Mouse (Mus musculus): ENCODE data around the gene Dpp3.
"Not testable (repeated sequence)": the region's sequence is repeated elsewhere in the genome, so short reads cannot be mapped to it uniquely, and the experiment has no call there.

Gene Dpp3

DNA sequence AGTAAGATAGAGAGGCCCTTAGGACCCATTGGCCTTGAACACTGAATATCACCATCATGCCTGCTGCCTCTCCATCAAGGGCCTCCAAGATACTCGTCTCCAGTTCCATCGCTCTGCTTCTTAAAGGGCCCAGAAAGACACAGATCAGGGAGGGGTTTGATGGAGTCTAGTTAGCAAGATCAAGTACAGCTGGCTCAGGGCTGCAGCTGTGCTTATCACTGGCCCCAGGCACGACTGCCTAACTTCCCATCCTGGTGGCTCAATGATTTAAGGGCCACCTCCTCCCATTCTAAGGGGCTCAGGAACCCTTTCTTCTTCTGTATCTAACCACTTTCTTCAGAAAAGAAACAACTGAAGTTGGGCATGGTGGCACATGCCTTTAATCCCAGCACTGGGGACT, 36.3 kb downstream of the Dpp3 start:
- DNase-seq: no peak

DNA sequence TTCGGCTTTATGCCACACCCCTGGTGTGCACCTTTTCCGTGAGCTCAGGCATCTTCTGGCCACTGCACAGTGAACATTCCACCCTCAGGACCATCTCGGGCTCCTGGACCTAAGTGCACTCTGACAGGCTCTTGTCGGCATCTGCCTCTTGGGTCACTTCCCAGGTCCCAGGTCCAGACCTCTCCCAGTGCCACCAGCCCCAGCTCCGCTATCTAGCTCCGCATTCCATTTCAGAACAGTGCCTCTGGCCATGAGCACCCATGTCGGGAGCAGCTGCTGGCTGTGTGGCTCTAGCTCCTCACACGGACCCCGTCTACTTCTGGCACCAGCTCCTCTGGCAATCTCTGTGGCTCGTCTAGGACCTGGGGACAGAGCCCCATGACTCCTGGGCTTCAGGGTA, 38.3 kb downstream of the Dpp3 start:
- peak; percentile 92 for DNase-seq

DNA sequence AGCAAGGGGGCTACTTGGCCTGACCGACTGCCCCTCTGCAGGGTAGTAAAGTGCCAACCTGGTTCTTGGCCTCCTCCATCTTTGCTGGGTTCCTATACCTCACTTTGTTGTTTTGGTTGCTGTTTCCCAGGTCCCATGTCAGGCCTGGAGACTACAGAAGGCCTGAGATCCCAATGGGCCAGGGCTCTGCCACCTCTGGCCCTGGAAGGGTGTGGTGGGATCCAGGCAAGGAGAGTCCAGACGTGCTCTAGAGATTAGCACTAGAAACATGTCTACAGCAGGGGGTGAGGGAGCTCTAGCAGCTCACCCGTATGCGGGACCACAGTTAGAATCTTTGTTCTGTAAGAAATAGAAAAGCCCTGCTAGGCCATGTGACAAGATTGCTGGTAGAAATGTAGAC, 44.1 kb downstream of the Dpp3 start:
- no peak for DNase-seq

DNA sequence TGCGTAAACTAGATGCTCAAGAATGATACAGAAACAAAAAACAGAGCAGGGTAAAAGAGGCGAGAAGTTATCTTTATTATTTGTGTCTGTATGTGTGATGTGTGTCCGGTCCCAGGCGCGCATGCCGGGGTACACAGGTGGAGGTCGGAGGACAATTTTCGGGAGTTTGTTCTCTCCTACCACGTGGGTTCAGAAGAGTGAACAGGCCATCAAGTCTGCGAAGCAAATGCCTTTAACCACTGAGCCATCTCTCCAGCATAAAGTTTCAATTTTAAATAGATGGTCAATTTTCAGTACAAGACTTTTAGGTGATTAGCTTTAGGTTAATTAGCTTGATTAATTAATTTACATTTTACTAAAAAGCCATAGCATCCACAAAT, 48.8 kb downstream of the Dpp3 start:
- no peak for DNase-seq

DNA sequence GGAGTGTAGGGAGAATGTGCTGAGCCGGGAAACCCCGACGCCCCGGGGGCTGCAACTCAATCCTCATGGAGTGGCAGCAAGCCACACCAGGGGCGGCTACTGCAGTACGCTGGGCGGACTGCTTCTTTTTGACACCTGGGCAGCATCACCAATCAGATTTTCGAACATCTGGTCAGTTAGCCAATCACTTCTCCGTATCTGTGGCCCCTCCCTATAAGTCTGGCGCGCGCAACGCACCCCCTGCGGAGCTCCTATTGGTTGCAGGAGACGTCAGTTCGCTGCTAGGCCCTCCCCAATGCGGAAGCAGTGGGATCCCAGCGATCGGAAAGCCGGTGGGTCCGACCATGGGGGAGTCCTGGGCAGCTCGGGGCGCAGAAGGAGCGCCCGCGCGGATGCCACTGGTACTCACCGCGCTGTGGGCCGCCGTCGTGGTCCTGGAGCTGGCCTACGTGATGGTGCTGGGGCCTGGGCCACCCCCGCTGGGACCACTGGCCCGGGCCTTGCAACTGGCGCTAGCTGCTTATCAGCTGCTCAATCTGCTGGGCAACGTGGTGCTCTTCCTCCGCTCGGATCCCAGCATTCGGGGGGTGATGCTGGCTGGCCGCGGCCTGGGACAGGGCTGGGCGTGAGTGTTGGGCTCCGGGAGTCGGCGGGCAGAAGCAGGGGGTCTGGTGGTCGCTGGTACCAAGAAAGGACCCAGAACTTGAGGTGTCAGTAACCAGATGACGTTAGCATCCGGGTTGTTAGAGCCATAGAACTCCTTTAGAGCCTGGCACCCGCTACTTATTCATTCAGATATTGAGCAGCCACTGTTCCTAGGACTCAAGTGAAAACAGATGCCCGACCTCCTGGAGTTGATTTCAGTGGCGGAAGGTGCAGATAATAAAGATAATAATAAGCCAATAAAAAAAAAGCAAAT, 49.4 kb downstream of the Dpp3 start, which contains the start of gene Zdhhc24:
Gene Zdhhc24, plus strand, starts transcription at position 264 of the 919 bp plus-strand sequence.
- peak; percentile 100 for DNase-seq

DNA sequence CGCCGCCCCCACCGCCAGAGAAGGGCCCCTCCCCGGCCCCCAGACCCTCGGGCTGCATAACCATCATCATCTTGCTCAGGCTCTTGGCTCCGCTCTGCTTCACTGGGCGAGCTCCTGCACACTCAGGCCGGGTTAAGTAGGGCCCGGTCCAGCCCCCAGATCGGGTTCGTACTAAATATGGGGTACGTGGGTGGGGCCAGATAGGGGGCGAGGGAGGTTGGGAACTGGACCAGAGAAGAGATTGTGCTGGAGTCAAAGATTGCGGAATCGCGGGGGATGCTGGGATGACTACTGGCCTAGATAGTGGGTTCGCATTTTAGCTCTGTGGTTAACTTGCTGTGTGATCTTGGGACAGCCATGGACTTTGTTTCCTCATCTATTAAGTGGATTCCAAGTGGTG, 50.3 kb downstream of the Dpp3 start, which contains the start of gene Actn3:
Gene Actn3, minus strand, starts transcription at position 125 of the 400 bp plus-strand sequence.
- DNase-seq: peak; percentile 97

DNA sequence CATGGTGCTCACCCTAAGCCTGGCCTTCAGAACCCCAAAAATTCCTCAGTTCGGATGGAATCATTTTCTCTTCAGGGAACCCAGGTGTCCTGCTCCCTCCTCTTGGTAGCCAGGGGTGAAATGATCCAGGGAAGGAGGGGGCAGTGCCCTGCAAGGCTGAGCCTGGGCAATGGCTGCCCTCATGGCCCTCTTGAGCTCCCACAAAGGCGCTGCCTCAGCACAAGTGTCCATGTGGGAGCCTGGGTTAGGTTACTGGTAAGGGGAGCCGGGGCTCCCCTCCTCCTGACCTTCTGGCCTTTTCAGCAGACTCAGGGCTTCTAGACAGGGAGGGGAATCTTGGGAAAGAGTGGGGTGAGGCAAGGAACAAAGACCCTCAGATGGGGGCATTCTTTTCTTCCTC, 51.3 kb downstream of the Dpp3 start:
- no peak for DNase-seq

DNA sequence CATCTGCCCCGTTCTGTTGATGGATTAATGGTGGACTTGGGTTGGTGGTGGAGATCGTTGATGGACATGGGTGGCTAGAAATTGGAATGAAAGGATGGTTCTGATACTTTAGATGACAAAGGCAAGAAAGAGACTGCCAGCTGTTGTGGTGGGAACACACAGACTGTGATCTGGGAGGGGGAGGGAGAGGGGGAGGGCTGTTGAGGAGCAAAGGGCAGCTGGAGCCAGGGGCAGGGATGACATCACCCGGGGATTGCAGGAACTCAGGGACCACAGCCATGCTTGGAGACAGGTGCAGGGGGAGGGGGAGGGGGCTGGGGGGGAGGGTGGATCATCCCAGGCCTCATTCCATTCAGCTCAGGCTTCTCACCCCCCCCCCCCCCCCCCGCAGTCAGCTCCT, 51.8 kb downstream of the Dpp3 start:
- no peak for DNase-seq

DNA sequence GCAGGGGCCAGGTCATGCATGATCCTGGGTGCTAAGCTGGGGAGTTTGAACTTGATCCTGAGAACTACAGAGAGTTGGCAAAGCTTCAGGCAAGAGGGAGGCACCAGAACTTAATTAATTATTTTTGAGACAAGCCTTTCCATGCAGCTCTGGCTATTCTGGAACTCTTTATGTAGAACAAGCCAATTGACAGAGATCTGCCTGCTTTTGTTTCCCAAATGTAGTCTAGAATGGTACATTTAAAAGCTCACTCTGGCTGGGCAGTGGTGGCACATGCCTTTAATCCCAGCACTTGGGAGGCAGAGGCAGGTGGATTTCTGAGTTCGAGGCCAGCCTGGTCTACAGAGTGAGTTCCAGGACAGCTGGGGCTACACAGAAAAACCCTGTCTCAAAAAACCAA, 53.5 kb downstream of the Dpp3 start:
- not testable (repeated sequence) for DNase-seq

DNA sequence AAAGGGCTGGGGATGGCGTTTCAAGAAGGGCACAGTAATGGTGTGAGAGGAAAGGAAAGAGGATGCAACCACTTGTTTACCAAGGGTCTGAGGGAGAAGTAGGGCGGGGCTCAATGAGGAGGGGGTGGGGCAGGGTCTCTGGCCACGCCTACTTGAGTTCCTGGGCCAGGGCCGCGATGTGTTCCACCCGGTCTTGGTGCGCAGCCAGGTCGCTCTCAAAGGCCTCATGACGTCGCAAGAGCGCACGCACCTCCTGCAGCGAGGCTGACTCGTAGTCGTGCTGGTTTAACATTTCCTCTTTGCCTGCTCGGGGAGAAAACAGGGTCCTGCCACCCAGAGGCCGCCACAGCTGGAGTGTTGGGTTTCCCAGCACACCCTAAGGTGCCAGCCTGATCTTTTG, 62.9 kb downstream of the Dpp3 start:
- no peak for DNase-seq

DNA sequence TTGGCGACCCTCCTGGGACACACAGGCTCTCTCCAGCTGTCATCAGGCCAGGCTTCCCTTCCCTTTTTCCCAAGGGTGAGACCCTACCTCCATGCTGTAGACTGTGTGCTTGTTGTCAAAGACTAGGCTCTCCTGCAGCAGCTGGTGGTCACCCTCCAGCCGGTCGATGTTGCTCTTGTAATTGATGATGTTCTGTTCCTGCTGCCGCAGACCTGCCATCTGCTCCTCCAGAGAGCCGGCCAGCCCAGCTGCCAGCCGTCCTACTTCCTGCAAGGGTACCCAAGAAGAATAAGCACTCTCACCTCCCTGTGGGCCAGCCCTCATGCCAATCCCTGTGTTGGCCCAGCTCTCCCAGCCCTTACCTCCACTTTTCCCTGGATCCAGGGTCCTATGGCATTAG, 65.0 kb downstream of the Dpp3 start:
- DNase-seq: no peak

DNA sequence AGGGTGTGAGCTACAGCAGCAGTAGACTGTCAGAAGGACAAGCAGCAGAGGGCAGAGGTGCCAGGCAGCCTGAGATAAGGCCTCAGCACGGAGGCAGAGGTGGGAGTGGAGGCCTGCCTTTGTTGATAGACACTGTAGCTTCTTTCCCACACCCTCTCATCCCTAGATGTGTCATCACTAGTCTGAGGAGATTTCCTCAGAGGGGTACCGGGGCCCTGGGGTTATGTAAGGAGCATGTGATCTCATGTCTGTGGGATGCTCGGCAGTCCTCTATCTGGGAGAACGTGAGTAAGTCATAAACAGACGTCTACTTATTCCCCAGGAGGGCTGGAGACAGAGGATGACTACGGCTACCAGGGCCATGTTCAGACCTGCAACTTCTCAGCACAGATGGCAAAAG, 69.0 kb downstream of the Dpp3 start:
- DNase-seq: no peak

Data from heart, adult 11 months (tissue).